Mouse (Mus musculus) midbrain, embryonic 14.5 days (tissue): ENCODE data around the gene Fam166a. TPM values are rescaled to one million over a fixed set of nuclear protein-coding genes. Genes with fewer than 3 reads are reported as not detected.
A peak's percentile ranks its signal among the peaks of the same experiment; 100 is the strongest.

ENCODE experiments used
- ATAC-seq: fragments of 200-750 bp; cut with Nextera tagmentation; 2 replicates; pipeline ENCODE4 v1.8.0; 2017; ENCODE audit warnings: moderate number of reproducible peaks, moderate library complexity; ENCODE audit not compliant: low FRiP score, low TSS enrichment
- DNase-seq: peaks from one replicate; pipeline ENCODE4 v3.0.0-alpha.2; 2015
- H3K27ac ChIP-seq: fragments of 300-500 bp; sonication (generic); replicated peaks from 2 replicates; pipeline ENCODE4 v1.5.1; 2014; ENCODE audit warnings: mild to moderate bottlenecking, low read depth, low read length, moderate library complexity
- H3K27me3 ChIP-seq: fragments of 300-500 bp; sonication (generic); 2 replicates; pipeline ENCODE4 v1.6.1; 2014; ENCODE audit warnings: low read length, control low read depth, mixed read lengths; ENCODE audit not compliant: control insufficient read depth, insufficient read depth
- H3K36me3 ChIP-seq: fragments of 300-500 bp; sonication (generic); 2 replicates; pipeline ENCODE4 v1.6.1; 2014; ENCODE audit warnings: low read length, control low read depth; ENCODE audit not compliant: control insufficient read depth, insufficient read depth
- H3K4me1 ChIP-seq: fragments of 300-500 bp; sonication (generic); 2 replicates; pipeline ENCODE4 v1.6.1; 2014; ENCODE audit warnings: mild to moderate bottlenecking, antibody characterized with exemption, low read length, control low read depth; ENCODE audit not compliant: control insufficient read depth, insufficient read depth
- H3K4me2 ChIP-seq: fragments of 300-500 bp; sonication (generic); 2 replicates; pipeline ENCODE4 v1.6.1; 2014; ENCODE audit warnings: mild to moderate bottlenecking, low read length, moderate library complexity
- H3K4me3 ChIP-seq: fragments of 300-500 bp; sonication (generic); replicated peaks from 2 replicates; pipeline ENCODE4 v1.5.1; 2014; ENCODE audit warnings: low read depth, low read length
- H3K9ac ChIP-seq: fragments of 300-500 bp; sonication (generic); replicated peaks from 2 replicates; pipeline ENCODE4 v1.6.1; 2014; ENCODE audit warnings: mild to moderate bottlenecking, low read length, moderate library complexity
- H3K9me3 ChIP-seq: fragments of 300-500 bp; sonication (generic); 2 replicates; pipeline ENCODE4 v1.6.1; 2016; ENCODE audit warnings: low read length, control low read depth, mixed read lengths; ENCODE audit not compliant: control insufficient read depth
- WGBS: fragments of 180-500 bp; shearing (Covaris S2); extraction: QIAGEN DNeasy Blood & Tissue Kit; methylation state at CpG from one replicate; pipeline ENCODE4 v1.1.7; 2014; 5-methylcytosine and 5-hydroxymethylcytosine counted together
- polyA plus RNA-seq: library from polyadenylated mRNA; unstranded; fragments of >200 nt; fragmentation: Nextera tagmentation; extraction: Ambion mirVana; gene quantifications from 2 replicates; pipeline ENCODE4 v1.2.1, GENCODE M21; 2014

Fam166a gene
- polyA plus RNA-seq, 1 experiment from 2014 or later, result not detected

DNA sequence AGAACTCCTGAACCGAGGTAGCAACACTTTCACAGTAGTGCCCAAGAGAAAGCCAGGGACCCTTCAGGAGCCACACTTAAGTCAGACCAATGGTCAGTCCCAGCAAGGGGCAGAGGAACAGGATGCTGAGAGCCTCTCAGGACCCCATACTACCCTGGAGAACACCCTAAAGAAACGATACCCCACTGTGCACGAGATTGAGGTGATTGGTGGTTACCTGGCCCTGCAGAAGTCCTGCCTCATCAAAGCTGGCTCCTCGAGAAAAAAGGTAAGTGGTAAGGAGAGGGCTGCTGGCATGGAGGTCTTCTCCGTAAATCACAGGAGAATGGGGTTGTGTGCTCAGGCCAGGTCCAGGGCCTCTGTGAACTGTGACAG is 45.7 kb downstream of the Fam166a start:
- Histone ChIP-seq H3K4me2 (peak overlapping the region; percentile 100), H3K9me3 (no peaks in the 10 kb centered on the region), H3K27ac (no peak overlapping the region), H3K4me3 (no peak overlapping the region; the same call in 1 of the 2 replicates), H3K36me3 (peaks cover 12% of the 10 kb centered on the region), H3K27me3 (peaks cover 9% of the 10 kb centered on the region), H3K4me1 (peaks cover 47% of the 10 kb centered on the region), H3K9ac (no peak overlapping the region; the same call in 1 of the 2 replicates)
- ATAC-seq (no peak), DNase-seq (no peak)
- 77% methylated on average over 5 of the region's 5 CpGs for WGBS

DNA sequence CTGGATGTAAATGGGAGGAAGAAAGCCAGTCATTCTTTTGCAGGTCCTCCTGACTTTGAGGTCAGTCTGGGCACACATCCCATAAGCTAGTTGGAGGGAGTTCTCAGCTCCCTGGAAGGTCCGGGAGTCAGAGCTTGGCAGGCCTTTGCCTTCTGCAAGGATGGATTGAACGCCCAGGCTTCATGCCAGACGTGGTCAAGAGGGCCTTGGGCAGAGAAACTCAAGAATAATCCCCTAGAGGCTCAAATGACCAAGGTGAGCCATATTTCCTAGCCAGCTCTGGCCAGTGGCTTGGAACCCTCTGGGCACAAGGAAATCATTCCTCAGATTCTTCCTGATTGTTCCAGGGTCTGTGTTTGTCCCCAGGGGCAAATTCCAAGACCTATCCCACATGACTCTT is 46.3 kb downstream of the Fam166a start:
- Histone ChIP-seq H3K4me2 (peak overlapping the region; percentile 100), H3K9me3 (no peaks in the 10 kb centered on the region), H3K4me3 (0 out of 2 replicates have a peak overlapping the region, but pooled peaks have one; percentile 12), H3K36me3 (peaks cover 18% of the 10 kb centered on the region), H3K27me3 (peaks cover 9% of the 10 kb centered on the region), H3K4me1 (peaks cover 47% of the 10 kb centered on the region), H3K27ac (no peak overlapping the region), H3K9ac (no peak overlapping the region; the same call in 1 of the 2 replicates)
- 73% methylated on average over 3 of the region's 3 CpGs for WGBS
- no peak for ATAC-seq
- DNase-seq, result no peak

DNA sequence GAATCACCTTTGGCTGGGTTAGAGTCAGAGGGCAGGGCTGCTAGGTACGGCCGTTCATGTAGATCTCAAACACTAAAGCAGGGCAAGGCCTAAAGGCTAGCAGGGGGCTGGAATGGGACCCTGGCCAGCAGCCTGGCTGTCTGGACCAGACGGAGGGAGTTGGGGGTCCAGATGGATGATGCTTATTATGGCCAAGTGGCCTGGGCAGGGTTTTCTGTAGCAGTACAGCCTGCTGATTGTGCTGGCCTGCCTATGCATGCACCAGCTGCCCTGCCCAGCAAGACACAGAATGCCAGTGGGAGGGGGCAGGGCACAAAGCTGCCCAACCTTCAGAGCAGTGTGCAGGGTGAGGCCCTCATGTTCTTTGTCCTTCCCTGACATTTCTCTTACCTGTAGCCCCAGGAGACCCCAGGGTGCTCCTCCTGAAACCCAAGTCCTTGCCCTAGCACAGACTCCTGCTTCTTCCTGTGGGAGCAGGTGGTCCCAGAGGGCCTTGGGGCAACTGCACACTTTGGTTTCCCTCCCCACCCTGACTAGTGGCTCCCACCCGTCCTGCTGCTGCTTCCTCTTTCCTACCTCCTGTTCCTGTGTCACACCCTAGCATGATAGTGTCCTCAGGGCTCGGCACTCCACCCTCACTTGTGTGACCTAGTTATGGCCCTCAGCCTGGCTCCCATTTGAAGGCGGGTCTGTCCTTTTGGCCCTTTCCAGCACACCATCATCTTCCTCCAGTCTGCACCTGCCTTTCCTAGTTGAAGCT is 47.5 kb downstream of the Fam166a start:
- ATAC-seq, result no peak
- H3K4me2 ChIP-seq, result peak overlapping the region; percentile 100
- no peak overlapping the region for H3K4me3 ChIP-seq
- H3K36me3 ChIP-seq, result peaks cover 27% of the 10 kb centered on the region
- peaks cover 53% of the 10 kb centered on the region for H3K4me1 ChIP-seq
- peaks cover 9% of the 10 kb centered on the region for H3K27me3 ChIP-seq
- DNase-seq, result no peak
- 70% methylated on average over 6 of the region's 6 CpGs for WGBS
- H3K9me3 ChIP-seq, result no peaks in the 10 kb centered on the region
- H3K9ac ChIP-seq, result peak overlapping the region; percentile 31; the same call in 1 of the 2 replicates
- H3K27ac ChIP-seq, result no peak overlapping the region

- Histone ChIP-seq H3K4me2 (peak overlapping the region; percentile 100), H3K9me3 (no peaks in the 10 kb centered on the region), H3K4me1 (peaks cover 59% of the 10 kb centered on the region), H3K9ac (peak overlapping the region; percentile 16; the same call in 1 of the 2 replicates), H3K4me3 (no peak overlapping the region), H3K36me3 (peaks cover 27% of the 10 kb centered on the region), H3K27me3 (peaks cover 9% of the 10 kb centered on the region), H3K27ac (0 out of 2 replicates have a peak overlapping the region, but pooled peaks have one; percentile 52)
- WGBS, result 50% methylated on average over 2 of the region's 2 CpGs
- DNase-seq (peak; percentile 35), ATAC-seq (no peak)
These were observed 48.2 kb downstream of the Fam166a start for GRCm38 (mm10) chr2:25266720-25267119.

- 0 out of 2 replicates have a peak overlapping the region, but pooled peaks have one; percentile 52 for H3K27ac ChIP-seq
- H3K4me1 ChIP-seq, result peaks cover 59% of the 10 kb centered on the region
- H3K4me3 ChIP-seq, result no peak overlapping the region
- H3K9me3 ChIP-seq, result no peaks in the 10 kb centered on the region
- DNase-seq (no peak), ATAC-seq (no peak)
- H3K36me3 ChIP-seq, result peaks cover 27% of the 10 kb centered on the region
- H3K9ac ChIP-seq, result peak overlapping the region; percentile 16; the same call in 1 of the 2 replicates
- peaks cover 9% of the 10 kb centered on the region for H3K27me3 ChIP-seq
- peak overlapping the region; percentile 100 for H3K4me2 ChIP-seq
These were observed 48.7 kb downstream of the Fam166a start for GRCm38 (mm10) chr2:25267241-25267640.

- no peak overlapping the region for H3K4me3 ChIP-seq
- DNase-seq, result no peak
- H3K9me3 ChIP-seq, result no peaks in the 10 kb centered on the region
- no peak overlapping the region for H3K4me2 ChIP-seq
- no peak for ATAC-seq
- peaks cover 9% of the 10 kb centered on the region for H3K27me3 ChIP-seq
- peaks cover 27% of the 10 kb centered on the region for H3K36me3 ChIP-seq
- H3K4me1 ChIP-seq, result peaks cover 60% of the 10 kb centered on the region
- H3K27ac ChIP-seq, result no peak overlapping the region
- no peak overlapping the region for H3K9ac ChIP-seq
- WGBS, result 78% methylated on average over 4 of the region's 4 CpGs
These were observed 49.3 kb downstream of the Fam166a start for GRCm38 (mm10) chr2:25267746-25268309.

Other genes starting within 250 kb of the Fam166a start
- gene Mrpl41, start 243.6 kb upstream of the Fam166a start, polyA plus RNA-seq, result 160 and 178 TPM in 2 replicates
- 2.3 and 4.4 TPM in 2 replicates for gene Pnpla7, start 242.7 kb upstream of the Fam166a start, polyA plus RNA-seq
- 99.3 and 125 TPM in 2 replicates for gene Nsmf, start 164.4 kb upstream of the Fam166a start, polyA plus RNA-seq
- gene Entpd8, start 138.4 kb upstream of the Fam166a start, polyA plus RNA-seq, result not detected in 2 replicates
- gene Noxa1, start 123.6 kb upstream of the Fam166a start, polyA plus RNA-seq, result not detected in 2 replicates
- 13.0 and 20.8 TPM in 2 replicates for gene Nrarp, start 38.0 kb upstream of the Fam166a start, polyA plus RNA-seq
- 0.66 and 1.1 TPM in 2 replicates for gene Tor4a, start 21.9 kb upstream of the Fam166a start, polyA plus RNA-seq
- gene Nelfb, start 7.3 kb upstream of the Fam166a start, polyA plus RNA-seq, result 82.6 and 98.7 TPM in 2 replicates
- gene Stpg3, start 4.1 kb upstream of the Fam166a start, polyA plus RNA-seq, result 0.16 TPM in 1 of 2 replicates, not detected in the other
- gene Tubb4b, start 6.0 kb downstream of the Fam166a start, polyA plus RNA-seq, result 319 and 339 TPM in 2 replicates
- gene Slc34a3, start 15.6 kb downstream of the Fam166a start, polyA plus RNA-seq, result not detected in 2 replicates
- not detected in 2 replicates for gene Rnf224, start 18.0 kb downstream of the Fam166a start, polyA plus RNA-seq
- gene Rnf208, start 23.5 kb downstream of the Fam166a start, polyA plus RNA-seq, result 138 and 147 TPM in 2 replicates
- not detected in 2 replicates for gene Cysrt1, start 23.7 kb downstream of the Fam166a start, polyA plus RNA-seq
- gene AL732309.1, start 28.1 kb downstream of the Fam166a start, polyA plus RNA-seq, result 3.7 and 5.1 TPM in 2 replicates
- 11.3 and 12.9 TPM in 2 replicates for gene Tmem203, start 36.7 kb downstream of the Fam166a start, polyA plus RNA-seq
- 13.1 and 13.3 TPM in 2 replicates for gene Tprn, start 43.9 kb downstream of the Fam166a start, polyA plus RNA-seq
- gene Ssna1, start 53.7 kb downstream of the Fam166a start, polyA plus RNA-seq, result 196 TPM in 2 replicates
- 112 and 117 TPM in 2 replicates for gene Anapc2, start 53.7 kb downstream of the Fam166a start, polyA plus RNA-seq
- gene Tmem210, start 69.4 kb downstream of the Fam166a start, polyA plus RNA-seq, result not detected in 2 replicates
- 0.30 TPM in 1 of 2 replicates, not detected in the other for gene Lrrc26, start 71.2 kb downstream of the Fam166a start, polyA plus RNA-seq
- 40.5 and 41.3 TPM in 2 replicates for gene Grin1, start 100.4 kb downstream of the Fam166a start, polyA plus RNA-seq
- gene Man1b1, start 113.6 kb downstream of the Fam166a start, polyA plus RNA-seq, result 71.2 and 78.7 TPM in 2 replicates
- gene Dpp7, start 137.6 kb downstream of the Fam166a start, polyA plus RNA-seq, result 19.2 and 19.8 TPM in 2 replicates
- gene Uap1l1, start 146.9 kb downstream of the Fam166a start, polyA plus RNA-seq, result 2.6 and 5.3 TPM in 2 replicates
- 13.0 and 15.4 TPM in 2 replicates for gene Sapcd2, start 153.6 kb downstream of the Fam166a start, polyA plus RNA-seq
- 2.0 and 2.1 TPM in 2 replicates for gene Entpd2, start 177.1 kb downstream of the Fam166a start, polyA plus RNA-seq
- 374 and 422 TPM in 2 replicates for gene Npdc1, start 180.6 kb downstream of the Fam166a start, polyA plus RNA-seq
- 0.17 and 0.26 TPM in 2 replicates for gene Fut7, start 204.5 kb downstream of the Fam166a start, polyA plus RNA-seq
- gene Abca2, start 210.0 kb downstream of the Fam166a start, polyA plus RNA-seq, result 16.9 and 17.7 TPM in 2 replicates
- gene Clic3, start 238.1 kb downstream of the Fam166a start, polyA plus RNA-seq, result 1.7 and 1.9 TPM in 2 replicates
- gene Paxx, start 242.3 kb downstream of the Fam166a start, polyA plus RNA-seq, result 95.4 and 126 TPM in 2 replicates